18 mouse cellular contexts compared by ENCODE assay signal in genomic region chr8:56304595-56304994, GRCm38 (mm10). TPM values are rescaled to one million over a fixed set of nuclear protein-coding genes. Genes with fewer than 3 reads are reported as not detected.
A peak's percentile ranks its signal among the peaks of the same experiment; 100 is the strongest.
DNase-seq lines count a peak whose midpoint lies in the region; ATAC-seq and TF ChIP-seq lines count a peak whose summit lies in the region.
"Had no signal": no experiment of that assay in that cellular context is flagged by ENCODE, and none has a peak within 500 bp of the region (broad histone marks: within the 10 kb centered on the region; RNA-seq: fewer than 3 reads in every experiment).

No protein-coding gene starts in this region.

- H3K4me2 ChIP-seq in intestine, embryonic 15.5 days (replicated peaks) = no peak overlapping the region
- no peak overlapping the region for H3K4me2 ChIP-seq in intestine, postnatal 0 days (replicated peaks; ENCODE audit: low read depth)
- H3K4me2 ChIP-seq in stomach, embryonic 16.5 days (ENCODE audit: low read depth, low read length) = no peak overlapping the region
- H3K4me2 ChIP-seq: forebrain, embryonic 13.5 days; heart, embryonic 12.5 days had no signal

- WGBS in lung, adult 2 months = 38% methylated on average over 7 of the region's 7 CpGs
- 57% methylated on average over 7 of the region's 7 CpGs for WGBS in intestine, embryonic 15.5 days
- 32% methylated on average over 7 of the region's 7 CpGs for WGBS in intestine, postnatal 0 days
- 53% methylated on average over 7 of the region's 7 CpGs for WGBS in stomach, embryonic 16.5 days

- TF ChIP-seq POLR2A in lung, adult 2 months (IDR thresholded peaks at IDR 0.05; ENCODE audit: borderline replicate concordance, extremely low read depth, low read depth, low read length) = peak; percentile 16; the same call in 1 of the 2 replicates

- peaks cover 5% of the 10 kb centered on the region; the same call in 1 of the 2 replicates for H3K4me1 ChIP-seq in lung, adult 2 months (ENCODE audit: control insufficient read depth, insufficient read depth, low read length)
- H3K4me1 ChIP-seq in intestine, embryonic 15.5 days (replicated peaks) = no peaks in the 10 kb centered on the region
- no peaks in the 10 kb centered on the region for H3K4me1 ChIP-seq in intestine, postnatal 0 days (replicated peaks; ENCODE audit: control insufficient read depth, insufficient read depth, low read length)
- H3K4me1 ChIP-seq in stomach, embryonic 16.5 days (ENCODE audit: control insufficient read depth, insufficient read depth, low read length) = no peaks in the 10 kb centered on the region
- H3K4me1 ChIP-seq: embryonic facial prominence, embryonic 10.5 days; forebrain, embryonic 13.5 days; heart, embryonic 12.5 days; hindbrain, embryonic 10.5 days had no signal

- H3K27ac ChIP-seq in intestine, embryonic 15.5 days = no peak overlapping the region
- H3K27ac ChIP-seq in intestine, postnatal 0 days (ENCODE audit: low read depth, low read length) = no peak overlapping the region
- H3K27ac ChIP-seq in stomach, embryonic 16.5 days (ENCODE audit: low read length) = no peak overlapping the region; the same call in 1 of the 2 replicates
- H3K27ac ChIP-seq: embryonic facial prominence, embryonic 10.5 days; forebrain, embryonic 13.5 days; heart, adult 2 months; hindbrain, embryonic 10.5 days had no signal

- peak overlapping the region; percentile 19 for H3K4me3 ChIP-seq in lung, adult 2 months (replicated peaks; ENCODE audit: extremely low read depth, low read depth, low read length)
- H3K4me3 ChIP-seq in intestine, embryonic 15.5 days (replicated peaks) = no peak overlapping the region
- H3K4me3 ChIP-seq in intestine, postnatal 0 days (ENCODE audit: low read depth, low read length) = no peak overlapping the region
- H3K4me3 ChIP-seq in stomach, embryonic 16.5 days (replicated peaks; ENCODE audit: low read length) = no peak overlapping the region
- H3K4me3 ChIP-seq: embryonic facial prominence, embryonic 10.5 days; forebrain, embryonic 13.5 days; heart, adult 2 months; heart, embryonic 12.5 days; hindbrain, embryonic 10.5 days had no signal

- peak; percentile 73 for ATAC-seq in intestine, embryonic 15.5 days
- ATAC-seq in intestine, postnatal 0 days = peak; percentile 49; the same call in 1 of the 2 replicates
- ATAC-seq in stomach, embryonic 16.5 days (ENCODE audit: insufficient read depth, low FRiP score) = peak; percentile 71; the same call in 1 of the 2 replicates
- ATAC-seq: forebrain, embryonic 13.5 days; forebrain, postnatal 0 days had no signal

- no peak for TF ChIP-seq CTCF in lung, adult 2 months (IDR thresholded peaks at IDR 0.05; ENCODE audit: insufficient read depth, low read length)
- TF ChIP-seq CTCF in intestine, postnatal 0 days (IDR thresholded peaks at IDR 0.05; ENCODE audit: low read depth) = no peak

- no peaks in the 10 kb centered on the region for H3K9me3 ChIP-seq in intestine, embryonic 15.5 days
- H3K9me3 ChIP-seq in intestine, postnatal 0 days (ENCODE audit: control insufficient read depth) = no peaks in the 10 kb centered on the region
- H3K9me3 ChIP-seq in stomach, embryonic 16.5 days (replicated peaks; ENCODE audit: control insufficient read depth, low read length) = no peaks in the 10 kb centered on the region
- H3K9me3 ChIP-seq: embryonic facial prominence, embryonic 10.5 days; forebrain, embryonic 13.5 days; heart, embryonic 12.5 days; hindbrain, embryonic 10.5 days had no signal

- H3K36me3 ChIP-seq in intestine, embryonic 15.5 days = no peaks in the 10 kb centered on the region
- H3K36me3 ChIP-seq in intestine, postnatal 0 days (ENCODE audit: control insufficient read depth, insufficient read depth) = no peaks in the 10 kb centered on the region
- H3K36me3 ChIP-seq in stomach, embryonic 16.5 days (ENCODE audit: control insufficient read depth, insufficient read depth, low read length) = no peaks in the 10 kb centered on the region
- H3K36me3 ChIP-seq: embryonic facial prominence, embryonic 10.5 days; heart, embryonic 12.5 days; hindbrain, embryonic 10.5 days had no signal

- DNase-seq in lung, adult 2 months = no peak
- DNase-seq in lung, postnatal 14 days = no peak
- no peak for DNase-seq in cerebellum, postnatal 14 days
- DNase-seq in right cerebral cortex, postnatal 4 days = no peak
- DNase-seq: adrenal gland, adult 2 months; adrenal gland, postnatal 25 days; cerebellum, adult 18-20 months; cerebellum, adult 9-11 months; forebrain, postnatal 0 days; gastrocnemius, postnatal 14 days; heart, adult 2 months had no signal

- H3K27me3 ChIP-seq in intestine, embryonic 15.5 days (replicated peaks) = no peaks in the 10 kb centered on the region
- no peaks in the 10 kb centered on the region for H3K27me3 ChIP-seq in intestine, postnatal 0 days (replicated peaks; ENCODE audit: control insufficient read depth, insufficient read depth, low read length)
- H3K27me3 ChIP-seq in stomach, embryonic 16.5 days (ENCODE audit: control insufficient read depth, insufficient read depth, low read length) = no peaks in the 10 kb centered on the region
- H3K27me3 ChIP-seq: forebrain, embryonic 13.5 days; heart, embryonic 12.5 days had no signal

- H3K9ac ChIP-seq in intestine, embryonic 15.5 days = no peak overlapping the region
- no peak overlapping the region for H3K9ac ChIP-seq in intestine, postnatal 0 days (ENCODE audit: low read depth, low read length)
- H3K9ac ChIP-seq in stomach, embryonic 16.5 days (ENCODE audit: low read length) = no peak overlapping the region
- H3K9ac ChIP-seq: forebrain, embryonic 13.5 days; forebrain, postnatal 0 days; heart, embryonic 12.5 days had no signal

RNA-seq across cellular contexts. Expression of gene Hpgd, which starts 10.2 kb away (rescaled TPM):
- polyA plus RNA-seq in lung, adult 2 months (2012; rRNA removed) = 146 and 213 TPM in 2 replicates
- polyA plus RNA-seq in intestine, embryonic 15.5 days (2015; fragmentation: Nextera tagmentation; extraction: Ambion mirVana) = 28.9 and 31.9 TPM in 2 replicates
- 21.8 and 23.2 TPM in 2 replicates for polyA plus RNA-seq in intestine, postnatal 0 days (2015; fragmentation: Nextera tagmentation; extraction: Ambion mirVana)
- 85.5 and 91.9 TPM in 2 replicates for polyA plus RNA-seq in stomach, embryonic 16.5 days (2015; fragmentation: Nextera tagmentation; extraction: Ambion mirVana)
